Mouse (Mus musculus) left cerebral cortex, postnatal 25 days (tissue): Measurements from ENCODE around the gene Tspan12. TPM values are rescaled to one million over a fixed set of nuclear protein-coding genes. Genes with fewer than 3 reads are reported as not detected.
A peak's percentile ranks its signal among the peaks of the same experiment; 100 is the strongest.
"Not testable (repeated sequence)": the region's sequence is repeated elsewhere in the genome, so short reads cannot be mapped to it uniquely, and the experiment has no call there.

ENCODE experiments used
- DNase-seq, 2 experiments: peaks; one replicate each; pipeline ENCODE4 v3.0.0; 2022; ENCODE audit warnings: low spot score in 2 of 2, mixed read lengths in 1 of 2
- intact Hi-C: fragments of 180-260 bp; cut with DNase I; formaldehyde crosslinking; loops from one replicate; pipeline ENCODE4 v1.15.1; 2025
- total RNA-seq, 2 experiments: library from RNA; stranded (reverse); gene quantifications; 2 replicates each; pipeline ENCODE4 v1.2.3; 2021

Tspan12 gene
- total RNA-seq, 2 experiments from 2014 or later = 22.8 to 24.8 TPM

- intact Hi-C loops = no loop called here
- no peak for DNase-seq
These were observed 61.7 kb downstream of the Tspan12 start for GRCm38 (mm10) chr6:21790550-21791086.

DNA sequence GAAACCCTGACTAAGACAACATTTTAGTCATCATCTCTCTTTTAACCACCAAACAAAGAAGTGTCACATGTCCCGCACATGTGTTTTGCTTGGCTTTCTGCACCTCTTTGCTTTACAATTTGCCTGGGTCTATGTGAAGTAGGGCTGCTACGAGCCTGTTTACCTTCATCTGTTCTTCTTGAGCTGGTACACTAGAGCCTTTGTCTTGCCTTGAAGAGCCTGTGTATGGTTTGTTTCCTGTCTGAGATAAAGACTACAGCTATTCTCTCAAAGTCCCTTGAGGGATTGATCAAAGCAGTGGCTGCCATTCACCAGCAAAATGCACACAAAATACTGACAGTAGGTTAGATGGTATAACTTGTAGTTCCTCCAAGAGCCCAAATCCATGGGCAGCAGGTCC is 62.3 kb downstream of the Tspan12 start:
- no peak for DNase-seq
- intact Hi-C loops = no loop called here

GRCm38 (mm10) chr6:21789582-21789981 is 62.7 kb downstream of the Tspan12 start:
- intact Hi-C loops, DNase-seq: not testable (repeated sequence)

GRCm38 (mm10) chr6:21787757-21788156 is 64.6 kb downstream of the Tspan12 start:
- intact Hi-C loops = no loop called here
- DNase-seq = no peak

- DNase-seq = no peak
- intact Hi-C loops = no loop called here
These were observed 65.0 kb downstream of the Tspan12 start for GRCm38 (mm10) chr6:21787274-21787673.

DNA sequence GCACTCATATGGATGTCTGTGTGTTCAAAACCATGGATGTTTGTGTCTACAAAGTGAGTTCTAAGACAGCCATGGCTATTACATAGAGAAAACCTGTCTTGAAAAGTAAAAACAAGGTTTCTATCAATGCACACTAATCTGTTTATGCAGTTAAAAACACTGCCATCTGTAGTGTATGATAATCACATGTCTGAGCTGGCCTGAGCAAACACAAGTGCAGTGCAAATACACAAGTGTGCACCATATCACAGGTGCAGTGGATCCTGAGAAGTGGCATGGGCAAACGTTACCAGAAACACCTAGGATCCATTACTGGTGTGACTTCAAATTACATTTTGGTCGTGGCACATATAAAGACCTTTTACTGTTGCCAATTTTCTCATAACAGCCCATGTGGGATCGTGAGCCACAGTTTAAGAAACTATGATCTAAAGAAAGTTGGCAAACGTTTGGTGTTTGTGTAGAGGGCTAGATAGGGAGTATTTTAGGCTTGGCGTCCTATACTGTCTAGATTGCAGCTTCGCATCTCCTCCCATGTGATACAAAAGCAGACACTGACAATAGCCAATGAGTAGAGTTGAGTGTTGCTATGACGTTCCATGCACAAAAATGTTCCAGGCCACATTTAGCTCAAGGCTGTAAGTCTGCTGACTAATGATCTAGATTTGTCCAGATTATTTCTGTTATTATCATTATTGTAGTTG is 78.0 kb downstream of the Tspan12 start:
- intact Hi-C loops = no loop called here
- peak in 1 of 2 experiments; percentile 21 for DNase-seq

DNA sequence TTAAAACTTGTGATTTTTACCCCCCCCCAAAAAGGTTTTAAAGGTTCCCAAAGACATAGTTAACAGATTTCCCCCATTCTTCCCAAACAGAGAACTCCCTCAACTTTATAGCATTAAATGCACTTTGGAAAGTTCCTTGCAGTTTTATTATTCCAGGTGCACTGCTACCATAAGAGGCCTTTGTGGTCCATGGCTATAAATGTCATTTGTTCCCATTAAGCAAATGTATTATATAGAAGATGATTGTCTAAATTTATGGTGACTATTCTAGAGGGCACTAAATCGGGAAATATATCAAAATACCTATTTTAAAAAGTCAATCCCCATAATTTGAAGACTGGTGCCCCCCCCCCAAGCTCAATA is 82.9 kb downstream of the Tspan12 start:
- DNase-seq = no peak
- intact Hi-C loops = no loop called here

DNA sequence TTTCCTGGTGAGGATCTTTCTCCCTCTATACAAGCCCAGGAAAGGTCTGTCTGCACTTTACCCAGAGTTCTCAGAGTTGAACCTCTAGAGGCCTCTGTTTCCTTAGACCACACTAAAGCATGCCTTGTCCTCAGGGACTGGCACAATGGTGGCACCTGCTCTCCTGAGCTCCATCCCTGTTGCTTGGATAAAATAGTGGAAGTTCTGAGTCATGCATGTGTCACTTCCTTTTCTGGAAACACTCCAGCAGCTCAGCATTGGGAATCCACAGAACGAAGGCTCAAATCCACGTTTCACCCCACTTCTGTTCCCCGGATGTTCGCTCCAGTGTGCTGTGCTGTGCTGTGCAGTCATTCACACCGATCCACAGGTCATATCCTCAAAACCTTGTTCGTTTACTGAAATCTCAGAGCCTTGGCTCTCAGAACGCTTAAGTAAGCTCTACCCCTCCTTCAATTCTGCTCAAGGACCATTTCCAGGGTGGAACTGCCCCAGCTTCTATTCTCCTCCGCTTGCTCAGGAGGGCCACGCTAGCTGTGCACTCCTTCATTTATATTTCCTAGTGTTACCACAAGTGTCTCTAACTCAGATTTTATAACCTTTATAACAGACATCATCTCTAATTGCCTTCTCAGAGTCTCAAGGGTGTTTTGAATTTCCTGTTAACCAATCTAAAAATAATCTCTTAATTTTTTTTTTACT is 83.4 kb downstream of the Tspan12 start:
- no peak for DNase-seq

GRCm38 (mm10) chr6:21767787-21768221 is 84.5 kb downstream of the Tspan12 start:
- peak; percentile 11 to 25 for DNase-seq
- intact Hi-C loops = no loop called here

More for the DNA sequence above, 83.4 kb downstream of the Tspan12 start:
- intact Hi-C loops = no loop called here

DNA sequence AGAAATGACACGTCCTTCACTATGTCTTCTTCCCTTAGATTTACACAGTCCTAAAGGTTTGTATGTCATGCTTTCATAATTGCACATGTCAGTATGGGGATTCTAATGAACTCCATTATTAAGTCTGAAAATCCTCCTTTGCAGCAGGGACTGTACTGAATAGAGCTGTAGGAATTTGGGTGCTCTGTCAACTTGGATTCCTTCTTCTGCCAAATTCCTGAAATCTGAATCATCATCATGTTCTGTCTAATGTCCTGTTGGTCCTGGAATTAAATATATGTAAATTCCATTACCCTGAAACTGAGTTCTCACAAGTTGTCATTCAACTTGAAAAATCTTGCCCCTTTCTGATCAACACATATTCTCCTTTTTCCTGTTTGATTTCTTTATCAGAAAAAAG is 104.8 kb downstream of the Tspan12 start:
- intact Hi-C loops = no loop called here
- no peak for DNase-seq

DNA sequence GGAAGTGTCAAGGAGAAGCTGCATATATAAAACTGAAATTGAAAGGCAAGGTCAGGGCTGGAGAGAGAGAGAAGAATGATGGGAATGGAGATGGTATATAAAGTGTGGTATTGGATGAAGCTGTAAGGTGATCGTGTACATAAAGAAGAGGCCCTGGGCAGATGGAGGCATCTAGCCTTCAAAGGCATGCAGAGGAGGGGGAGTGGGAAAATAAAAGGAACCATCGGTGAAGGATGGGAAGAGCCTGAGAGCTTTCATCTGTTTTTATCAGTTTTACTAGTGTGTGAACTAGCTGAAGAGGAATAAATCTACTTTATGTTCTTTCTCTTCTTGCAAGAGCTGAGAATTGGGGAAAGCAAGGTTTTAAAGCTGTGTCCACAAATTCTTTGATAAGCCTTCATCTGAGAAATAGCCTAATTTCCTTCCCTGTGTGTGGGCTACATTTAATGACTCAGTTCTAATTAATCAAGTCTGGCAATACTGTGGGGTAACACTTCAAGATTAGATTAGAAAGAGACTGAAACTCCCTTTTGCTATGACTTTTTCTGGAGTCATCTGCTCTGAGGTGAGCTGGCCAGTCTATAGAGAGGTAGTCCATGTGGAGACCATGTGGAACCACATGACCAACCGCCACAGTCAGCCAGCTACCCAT is 107.6 kb downstream of the Tspan12 start:
- no peak for DNase-seq
- intact Hi-C loops = no loop called here

DNA sequence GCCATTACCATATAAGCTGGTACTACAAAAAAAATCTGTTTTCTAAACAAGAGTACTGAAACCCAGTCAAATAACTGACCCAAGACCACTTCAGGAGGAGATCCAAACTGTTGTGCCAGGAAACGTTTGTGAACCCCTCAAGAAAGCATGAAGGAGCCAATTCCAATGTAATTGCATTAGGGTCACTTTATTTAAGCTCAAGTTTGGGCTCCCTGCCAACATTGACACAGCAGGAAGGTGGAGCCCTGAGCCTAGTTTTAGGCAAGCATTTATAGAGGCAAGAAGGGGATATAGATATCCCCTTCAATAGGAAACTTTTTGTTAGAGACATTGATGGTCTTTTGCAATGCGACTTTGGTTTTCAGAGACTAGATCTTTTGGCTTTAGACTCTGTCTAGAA is 111.7 kb downstream of the Tspan12 start:
- DNase-seq = no peak
- intact Hi-C loops = no loop called here

DNA sequence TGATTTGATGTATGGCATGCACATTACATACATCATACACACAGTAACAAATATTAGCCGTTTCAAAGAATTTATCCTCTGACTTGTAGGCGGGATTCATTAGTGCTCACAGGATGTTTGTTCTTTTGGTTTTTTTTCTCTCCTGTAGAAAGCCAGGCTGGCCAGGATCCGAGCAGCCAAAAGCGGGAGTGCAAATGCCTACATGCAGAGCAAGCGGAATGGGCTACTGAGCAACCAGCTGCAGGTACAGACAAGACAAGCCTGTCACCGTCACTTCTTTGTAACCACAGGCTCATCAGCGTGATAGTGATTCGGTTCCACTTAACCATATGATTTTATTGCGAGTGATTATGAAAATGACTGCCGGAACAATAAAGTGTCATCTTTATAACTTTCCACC is 130.1 kb downstream of the Tspan12 start:
- intact Hi-C loops = no loop called here
- no peak for DNase-seq

Other genes with a start within 250 kb of the Tspan12 start
- gene Ing3, start 97.1 kb upstream of the Tspan12 start, total RNA-seq = 10 to 100 TPM; 25.8 to 27.2 TPM
- 1 to 10 TPM; 3.0 to 3.5 TPM for gene Cped1, start 133.4 kb upstream of the Tspan12 start, total RNA-seq